Mouse (Mus musculus): Measurements from ENCODE around the gene Gm10197.

The Gm10197 gene

DNA sequence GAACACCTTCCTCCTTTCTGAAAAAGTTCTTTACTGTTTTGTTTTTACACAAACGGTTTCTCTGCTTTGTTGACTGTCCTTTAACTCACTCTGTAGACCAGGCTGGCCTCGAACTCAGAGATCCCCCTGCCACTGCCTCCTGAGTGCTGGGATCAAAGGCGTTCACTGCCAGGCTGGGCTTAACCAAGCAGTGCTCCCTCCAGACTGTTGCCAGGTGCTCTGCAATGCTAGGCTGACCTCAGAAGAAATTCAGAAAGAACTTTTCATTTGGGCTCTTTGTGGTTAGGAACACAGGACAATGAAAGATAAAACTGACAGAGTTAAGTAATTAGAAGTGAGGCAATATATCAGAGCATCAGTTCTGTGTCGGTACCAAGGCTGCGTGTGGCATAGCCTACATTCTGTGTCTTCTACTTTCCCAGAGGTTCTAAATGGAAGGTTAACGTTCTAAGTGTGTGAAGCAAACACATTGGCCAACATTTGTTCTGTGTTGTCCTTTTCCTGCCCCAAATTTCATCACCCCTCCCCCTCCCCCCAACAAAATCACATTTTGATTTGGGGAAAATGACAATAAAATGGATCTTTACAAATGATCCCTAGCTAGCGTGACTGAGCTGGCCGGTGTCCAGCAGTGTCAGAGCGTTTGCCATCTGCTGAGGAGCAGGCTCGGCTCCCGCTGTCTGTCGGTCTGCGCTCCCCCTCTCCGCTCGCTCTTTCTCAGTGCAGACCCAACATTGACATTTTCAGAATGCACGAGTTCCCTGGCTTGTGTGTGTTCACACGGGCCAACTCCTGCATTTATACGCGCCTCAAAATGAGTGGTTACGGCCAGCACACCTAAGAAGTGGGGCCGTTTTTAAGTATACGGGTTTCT is 12.2 kb downstream of the Gm10197 start:
- no peak for DNase-seq (ENCODE audit: low spot score)

DNA sequence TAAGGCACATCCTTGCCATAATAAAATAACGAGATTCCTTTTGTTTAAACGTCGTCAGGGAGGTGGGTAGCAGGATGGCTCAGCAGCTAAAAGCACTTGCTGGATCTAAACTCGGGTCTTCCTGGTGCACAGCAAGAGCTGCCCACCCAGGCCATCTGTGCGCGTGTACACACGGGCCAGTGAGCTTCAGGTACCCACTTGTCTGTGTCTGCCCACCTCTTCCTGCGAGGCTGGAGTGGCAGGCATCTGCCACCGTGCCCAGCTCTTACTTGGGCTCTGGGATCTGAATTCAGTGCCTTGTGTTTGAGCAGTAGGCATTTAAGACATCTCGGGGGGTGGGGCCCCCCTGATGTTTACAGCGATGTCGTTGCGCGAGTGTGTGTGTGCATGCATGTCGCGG is 16.5 kb downstream of the Gm10197 start:
- no peak for DNase-seq (ENCODE audit: low spot score)

DNA sequence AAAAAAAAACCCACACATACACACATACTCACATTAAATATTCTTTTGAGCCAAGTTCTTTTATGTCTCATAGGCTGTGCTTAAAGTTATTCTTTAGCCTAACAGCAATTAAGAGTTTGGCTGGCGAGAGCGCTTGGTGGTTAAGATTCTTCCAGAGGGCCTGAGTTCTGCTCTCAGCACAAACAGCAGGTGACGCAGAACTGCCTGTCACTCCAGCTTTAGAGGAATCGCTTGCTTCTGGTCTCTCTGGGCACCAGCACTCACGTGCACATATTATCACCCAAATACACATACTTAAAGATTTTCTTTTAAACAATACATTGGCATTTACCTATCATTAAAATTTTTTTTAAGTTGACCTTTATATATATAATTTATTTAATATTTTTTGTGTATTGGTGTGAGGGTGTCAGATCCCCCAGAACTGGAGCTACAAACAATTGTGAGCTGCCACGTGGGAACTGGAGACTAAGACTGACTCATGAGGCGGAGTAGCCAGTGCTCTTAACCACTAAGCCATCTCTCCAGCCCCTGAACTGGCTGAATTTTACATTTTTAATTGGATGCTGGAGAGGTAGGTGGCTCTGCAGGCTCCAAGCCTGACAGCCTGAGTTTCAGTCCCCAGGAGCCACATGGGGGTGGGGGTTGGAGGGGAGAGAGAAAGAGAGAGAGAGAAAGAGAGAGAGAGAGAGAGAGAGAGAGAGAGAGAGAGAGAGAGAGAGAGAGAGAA is 17.1 kb downstream of the Gm10197 start:
- DNase-seq (ENCODE audit: low spot score): no peak

DNA sequence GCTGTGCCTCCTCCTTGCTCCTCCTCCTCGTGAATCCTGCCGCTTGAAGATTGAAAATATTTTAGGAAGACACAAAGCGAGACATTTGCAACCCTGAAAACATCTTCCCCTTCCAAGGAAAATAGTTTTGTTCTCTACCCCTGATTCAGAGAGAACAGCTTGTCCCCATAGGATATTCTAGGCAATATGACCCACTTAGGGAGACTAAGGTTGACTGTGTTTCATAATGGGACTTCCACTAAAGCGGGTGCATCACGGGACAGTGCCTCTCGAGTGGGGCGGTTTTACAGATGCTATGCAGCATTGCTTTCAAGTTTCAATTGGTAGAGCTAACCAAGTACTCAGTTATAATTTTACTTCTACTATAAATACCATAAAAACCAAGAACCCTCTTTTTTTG is 17.7 kb downstream of the Gm10197 start:
- no peak for DNase-seq (ENCODE audit: low spot score)

DNA sequence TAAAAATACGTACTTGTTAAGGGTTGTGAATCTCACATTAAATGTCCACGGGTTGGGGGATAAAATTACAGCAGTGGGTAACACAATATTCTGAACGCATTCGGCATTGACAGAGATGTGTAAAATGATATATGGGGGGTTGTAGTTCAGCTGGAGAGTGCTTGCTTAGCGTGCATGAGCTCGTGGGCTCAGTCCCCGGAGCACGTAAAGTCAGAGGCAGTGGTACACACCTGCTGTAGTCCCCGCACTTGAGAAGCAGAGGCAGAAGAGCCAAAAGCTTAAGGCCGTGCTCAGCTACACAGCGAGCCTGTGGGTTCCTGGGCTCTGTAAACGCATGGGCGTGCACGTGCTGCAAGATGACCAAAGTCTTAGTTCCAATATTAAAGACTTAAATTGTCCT is 25.8 kb downstream of the Gm10197 start:
- DNase-seq (ENCODE audit: low spot score): no peak

DNA sequence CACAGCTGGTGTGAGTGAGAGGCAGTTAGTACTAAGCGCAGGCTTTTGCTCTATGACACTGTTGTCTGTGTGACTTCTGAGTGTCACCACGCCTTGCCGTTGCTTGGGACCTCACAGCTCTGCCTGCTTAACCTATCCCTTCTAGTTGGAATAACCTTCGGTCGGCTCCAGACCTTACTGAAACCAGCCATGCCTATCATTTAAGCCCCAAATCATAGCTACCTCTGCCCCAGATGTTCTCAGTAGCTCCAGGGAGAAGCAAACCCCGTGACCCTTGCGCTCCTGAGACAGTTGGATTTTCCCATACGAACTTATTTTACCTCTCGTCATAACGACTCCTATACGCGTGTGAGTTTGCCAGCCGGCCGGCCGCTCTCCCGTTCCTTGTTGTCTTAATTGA is 27.5 kb downstream of the Gm10197 start:
- no peak for DNase-seq (ENCODE audit: low spot score)

DNA sequence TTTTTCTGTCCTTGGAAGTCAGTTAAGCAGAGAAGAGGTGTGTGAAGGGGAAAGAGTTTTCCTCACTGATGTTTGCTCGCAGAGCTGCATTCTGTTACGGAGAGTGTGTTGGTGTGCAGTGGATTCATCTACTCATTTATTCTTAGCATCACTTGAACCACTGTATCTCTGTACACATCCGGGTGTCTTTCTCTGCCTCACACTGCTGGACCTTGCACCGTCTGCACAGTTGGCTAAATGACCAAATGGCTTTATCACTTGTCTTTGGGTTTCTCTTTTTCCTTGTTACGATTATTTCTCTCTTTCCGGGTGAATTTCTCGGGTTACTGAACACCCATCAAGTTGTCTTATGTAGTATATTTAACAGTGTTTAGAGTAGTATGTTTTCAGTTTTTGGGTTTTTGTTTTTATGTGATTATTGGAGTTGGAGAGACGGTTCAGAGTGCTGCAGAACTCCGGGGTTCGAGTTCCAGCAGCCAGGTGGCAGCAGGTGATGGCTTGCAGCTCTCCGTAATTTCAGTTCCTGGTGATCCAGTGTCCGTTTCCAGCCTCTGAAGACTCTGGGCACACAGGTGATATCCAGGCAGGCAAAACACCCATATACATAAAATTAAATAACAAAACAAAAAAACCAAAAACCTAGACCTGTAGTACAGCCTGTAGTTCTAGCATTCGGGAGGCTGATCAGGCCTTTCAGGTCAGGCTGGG is 28.2 kb downstream of the Gm10197 start:
- no peak for DNase-seq (ENCODE audit: low spot score)

DNA sequence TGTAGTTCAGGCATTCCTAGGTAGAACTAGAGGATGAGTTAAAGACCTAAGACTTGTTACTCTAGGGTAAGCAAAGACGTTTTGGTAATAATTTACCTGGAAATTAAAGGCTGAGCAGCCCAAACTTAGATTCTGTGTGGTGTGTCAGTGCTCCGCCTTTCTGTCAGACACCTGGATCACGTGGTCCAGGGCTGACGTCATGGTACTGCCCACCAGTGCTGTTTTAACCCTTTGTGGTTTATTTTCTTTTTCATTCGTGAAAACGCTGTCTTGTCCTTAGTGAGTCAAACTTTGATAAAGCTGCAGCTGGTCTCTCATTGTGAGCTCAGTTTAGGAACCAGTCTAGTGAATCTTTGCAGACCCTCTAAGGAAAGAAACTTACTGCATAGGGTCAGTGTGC is 31.1 kb downstream of the Gm10197 start:
- DNase-seq (ENCODE audit: low spot score): no peak

DNA sequence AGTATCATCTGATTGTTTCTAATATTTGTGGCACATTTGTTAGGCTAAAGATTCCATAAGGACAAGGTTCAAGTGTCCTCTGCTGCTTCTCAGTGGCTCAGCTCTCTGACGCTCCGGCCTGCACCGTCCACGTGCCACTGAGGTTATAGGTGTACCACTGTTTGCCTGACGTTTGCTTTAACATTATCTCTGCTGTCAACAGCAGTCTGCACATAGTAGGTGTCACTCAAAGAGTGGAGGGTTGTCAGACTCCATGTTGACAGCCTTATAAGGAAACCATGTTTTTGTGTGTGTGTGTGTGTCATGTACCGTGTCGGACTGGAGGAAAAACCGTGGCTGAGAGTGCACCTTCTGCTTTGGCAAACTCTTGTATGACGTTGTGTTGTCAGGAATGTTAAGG is 36.3 kb downstream of the Gm10197 start:
- no peak for DNase-seq (ENCODE audit: low spot score)

DNA sequence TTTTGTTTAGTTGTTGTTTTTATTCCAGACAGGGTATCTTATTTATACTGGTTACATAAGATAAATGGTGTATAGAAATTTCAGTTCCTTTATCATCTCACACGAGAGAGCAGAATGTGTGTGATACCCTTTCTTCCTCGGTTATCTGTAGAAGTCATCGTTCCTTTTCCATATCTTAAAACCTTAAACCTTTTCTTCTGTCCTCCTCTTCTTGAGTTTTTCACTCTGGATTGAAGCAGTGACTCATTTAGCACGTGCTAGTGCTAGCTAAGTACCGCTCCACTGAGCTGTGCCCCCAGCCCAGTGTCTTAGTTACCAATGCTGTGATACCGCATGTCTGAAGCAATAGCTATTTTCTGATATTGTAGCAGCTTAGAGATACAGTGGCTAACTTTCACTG is 37.8 kb downstream of the Gm10197 start:
- DNase-seq (ENCODE audit: low spot score): no peak

DNA sequence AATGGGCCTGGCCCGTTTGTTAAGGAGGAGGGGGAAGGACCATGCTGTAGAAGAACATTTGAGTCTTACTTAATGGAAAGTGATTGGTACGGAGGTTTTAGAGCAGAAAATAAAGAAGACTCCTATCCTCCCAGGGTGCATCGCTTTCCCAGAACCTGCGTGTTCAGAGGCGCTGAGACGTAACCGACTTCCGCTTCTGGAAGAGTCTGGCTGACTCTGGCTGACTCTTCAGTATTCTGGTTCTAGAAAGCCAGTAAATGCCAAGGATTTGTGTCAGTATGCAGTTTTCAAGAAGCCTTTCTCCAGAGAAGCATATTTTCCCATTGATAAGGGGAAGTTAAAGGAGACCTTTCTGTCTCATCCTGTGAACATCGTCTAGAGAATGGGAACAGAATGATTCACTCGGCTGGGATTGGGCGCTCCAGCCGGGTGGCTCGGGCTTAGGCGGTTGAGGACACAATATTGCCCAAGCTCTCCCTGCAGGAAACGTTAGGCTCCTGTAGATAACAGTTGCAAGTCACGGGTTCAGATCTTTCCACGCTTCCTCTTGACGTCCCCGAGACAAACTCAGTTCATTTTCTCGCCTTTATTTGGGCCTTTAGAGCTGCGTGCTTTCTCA is 39.6 kb downstream of the Gm10197 start:
- DNase-seq (ENCODE audit: low spot score): no peak

DNA sequence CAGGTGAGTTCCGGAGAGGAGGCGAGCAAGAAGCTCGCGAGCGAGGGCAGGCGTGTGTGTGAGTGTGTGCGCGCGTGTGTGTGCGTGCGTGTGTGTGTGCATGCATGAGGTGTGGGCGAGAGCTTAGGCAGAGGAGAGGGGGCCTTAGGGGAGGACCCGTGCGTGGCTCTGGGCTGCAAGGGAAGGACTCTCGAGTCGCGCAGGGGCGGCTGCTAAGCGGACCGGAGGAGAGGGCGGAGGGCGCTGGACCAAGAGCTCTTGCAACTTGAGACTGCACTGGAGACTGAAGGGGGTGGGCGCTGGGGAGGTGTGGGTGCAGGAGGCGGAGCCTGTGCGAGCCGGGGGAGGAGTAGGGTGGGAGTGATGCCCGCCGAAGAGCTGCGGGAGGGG is 41.6 kb downstream of the Gm10197 start:
- peak; percentile 50 for DNase-seq (ENCODE audit: low spot score)

DNA sequence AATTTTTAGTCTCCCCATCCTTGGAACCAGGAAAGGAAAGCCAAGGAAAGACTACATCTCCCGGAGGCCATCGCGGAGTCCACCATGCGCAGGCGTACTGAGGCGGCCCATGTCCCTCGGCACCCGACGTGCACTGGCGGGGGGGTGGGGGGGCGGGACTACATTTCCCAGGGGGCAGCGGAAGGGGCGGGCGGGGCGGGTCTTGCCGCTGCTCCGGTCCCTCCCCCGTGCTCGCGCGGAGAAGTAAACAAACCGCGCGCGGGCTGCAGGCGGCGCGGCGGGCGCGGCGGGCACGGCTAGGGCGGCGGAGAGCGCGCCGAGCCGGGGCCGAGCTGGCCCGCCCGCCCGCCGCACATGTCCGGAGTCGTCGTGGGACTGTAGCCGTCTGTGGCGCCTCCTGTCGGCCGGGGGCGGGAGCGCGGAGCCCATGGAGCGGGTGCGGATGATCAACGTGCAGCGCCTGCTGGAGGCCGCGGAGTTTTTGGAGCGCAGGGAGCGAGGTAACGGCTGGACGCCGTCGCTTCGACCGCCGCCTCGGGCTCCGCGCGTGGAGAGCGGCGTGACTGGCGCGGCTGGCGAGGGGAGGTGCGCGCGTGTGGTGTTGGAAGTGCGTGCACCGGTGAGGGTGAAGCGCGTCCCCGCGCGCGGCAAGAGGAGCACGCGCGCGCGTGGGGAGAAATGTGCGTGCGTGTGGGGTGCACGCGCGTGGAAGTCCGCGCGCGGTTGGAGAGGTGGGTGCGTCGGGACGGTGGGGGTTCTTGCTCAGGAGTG is 42.2 kb downstream of the Gm10197 start:
- peak; percentile 79 for DNase-seq (ENCODE audit: low spot score)

DNA sequence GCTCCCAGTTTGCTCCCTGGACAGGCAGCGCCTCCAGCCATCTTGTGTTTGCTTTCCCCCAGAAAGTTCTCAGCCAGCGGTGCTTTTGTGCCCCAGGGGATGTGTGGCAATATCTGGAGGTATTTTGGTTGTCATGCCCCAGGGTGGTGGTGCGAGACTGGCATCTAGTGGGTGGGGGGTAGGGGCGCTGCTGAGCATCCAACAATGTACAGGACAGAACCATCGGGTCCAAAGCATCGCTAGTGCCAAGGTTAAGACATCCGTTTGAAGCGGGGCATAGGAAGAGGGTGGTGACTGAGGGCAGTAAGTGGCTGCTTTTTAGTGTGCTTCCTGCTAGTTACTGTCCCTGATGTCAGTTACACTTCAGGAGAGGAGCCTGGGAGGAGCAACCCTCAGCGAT is 43.5 kb downstream of the Gm10197 start:
- DNase-seq (ENCODE audit: low spot score): no peak

DNA sequence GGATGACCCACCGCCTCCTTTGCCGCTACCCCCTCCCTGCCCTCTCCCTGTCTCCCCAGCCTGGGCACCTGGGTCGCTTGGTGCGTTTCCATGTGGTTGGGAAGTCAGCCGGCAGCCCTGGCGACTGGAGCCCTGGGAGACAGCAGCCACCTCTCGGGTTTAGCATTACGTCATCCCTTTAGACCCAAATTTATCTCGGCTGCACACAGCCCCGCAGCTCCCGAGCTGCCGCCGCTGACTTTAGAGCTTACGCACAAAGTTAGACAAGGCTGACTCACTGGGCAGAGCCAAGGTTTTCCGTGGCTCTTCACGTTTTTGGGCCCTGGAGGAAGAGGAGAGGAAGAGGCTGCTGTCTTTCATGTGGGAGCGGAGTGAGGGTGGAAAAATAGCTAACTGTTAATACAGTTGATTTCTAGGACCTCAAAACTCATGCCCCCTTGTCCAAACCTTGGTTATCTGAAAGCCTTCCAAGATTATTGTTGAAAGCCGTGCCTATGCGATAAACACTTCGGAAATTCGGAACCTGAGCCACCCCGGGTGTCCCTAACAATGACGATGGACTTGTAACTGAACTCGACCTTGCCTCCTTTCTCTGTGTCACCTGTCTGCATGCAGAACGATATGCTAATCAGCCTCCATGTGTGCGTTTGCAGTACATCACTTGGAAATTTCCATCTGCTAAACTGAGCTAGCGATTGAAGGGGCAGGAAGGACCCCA is 45.8 kb downstream of the Gm10197 start:
- no peak for DNase-seq (ENCODE audit: low spot score)

DNA sequence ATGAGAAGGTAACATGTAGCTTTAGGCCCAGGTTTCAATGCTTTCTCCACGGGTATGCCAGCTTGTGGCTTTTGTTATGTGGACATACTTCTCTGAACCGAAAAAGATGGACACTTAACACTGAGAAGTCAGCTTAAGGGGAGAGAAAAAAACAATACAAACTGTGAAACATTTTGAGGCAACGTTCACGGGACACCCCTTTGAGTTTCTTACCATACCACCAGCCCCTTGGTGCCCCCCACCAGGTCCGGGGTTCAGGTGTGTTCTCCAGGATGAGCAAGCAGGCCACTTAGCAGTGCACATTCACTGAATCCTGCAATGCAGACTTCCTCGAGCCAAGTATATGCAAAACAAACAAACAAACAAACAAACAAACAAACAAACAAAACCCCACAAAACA is 46.7 kb downstream of the Gm10197 start:
- no peak for DNase-seq (ENCODE audit: low spot score)

DNA sequence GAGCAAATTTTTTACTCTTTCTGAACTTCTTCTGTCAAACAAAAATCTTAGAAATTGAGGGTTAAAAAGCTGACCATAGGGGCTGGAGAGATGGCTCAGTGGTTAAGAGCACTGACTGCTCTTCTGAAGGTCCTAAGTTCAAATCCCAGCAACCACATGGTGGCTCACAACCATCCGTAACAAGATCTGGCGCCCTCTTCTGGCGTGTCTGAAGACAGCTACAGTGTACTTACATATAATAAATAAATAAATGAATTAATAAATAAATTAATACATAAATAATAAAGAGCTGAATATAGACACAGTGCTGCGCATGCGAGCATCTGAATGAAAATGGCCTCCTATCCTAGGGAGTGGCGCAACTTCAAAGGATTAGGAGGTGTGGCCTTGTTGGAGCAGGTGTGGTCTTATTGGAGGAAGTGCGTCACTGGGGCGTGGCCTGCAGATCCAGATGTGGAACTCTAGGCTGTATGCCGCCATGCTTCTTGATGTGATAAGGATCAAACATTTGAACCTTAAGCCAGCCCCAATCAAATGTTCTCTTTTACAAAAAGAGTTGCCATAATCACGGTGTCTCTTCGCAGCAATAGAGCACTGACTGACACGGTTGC is 49.0 kb downstream of the Gm10197 start:
- DNase-seq (ENCODE audit: low spot score): no peak

All from ovary, postnatal 10 days (tissue).